ENCODE assay signal across 14 mouse cellular contexts in the genomic region with DNA sequence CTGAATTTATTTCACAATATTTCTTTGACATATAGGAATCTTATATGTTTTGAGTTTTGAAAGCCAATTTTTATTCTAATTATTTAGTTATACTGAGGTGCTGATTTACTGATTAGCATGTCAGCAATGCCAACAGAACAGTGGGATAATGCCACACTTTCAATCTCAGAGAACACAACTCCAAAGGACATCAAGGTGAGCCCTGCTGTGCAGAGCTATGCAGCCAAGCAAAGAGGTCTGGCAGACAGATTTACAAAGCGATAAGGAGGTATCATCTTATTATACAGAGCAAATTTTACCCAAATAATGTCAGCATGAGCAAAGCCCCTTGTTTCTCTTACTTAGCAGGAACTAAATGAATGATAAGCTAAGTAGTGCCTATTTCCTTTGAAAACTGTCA.
DNase-seq lines count a peak whose midpoint lies in the region; TF ChIP-seq lines count a peak whose summit lies in the region.
"Had no signal": no experiment of that assay in that cellular context is flagged by ENCODE, and none has a peak within 500 bp of the region (broad histone marks: within the 10 kb centered on the region; RNA-seq: fewer than 3 reads in every experiment).

No protein-coding gene starts in this region.

- no peak for TF ChIP-seq POLR2A in brain, embryonic 14.5 days (IDR thresholded peaks at IDR 0.05; ENCODE audit: borderline replicate concordance, extremely low read depth, insufficient read depth, insufficient read length, poor library complexity, severe bottlenecking)

- peak; percentile 11 for DNase-seq in cerebellum, adult 9-11 months
- no peak for DNase-seq in cerebellum, adult 11 months
- peak; percentile 37 to 40 for DNase-seq in cerebellum, postnatal 25 days
- DNase-seq in cerebellum, postnatal 4 days (ENCODE audit: low spot score in 2 of 2) = no peak
- peak; percentile 17 for DNase-seq in brain, embryonic 14.5 days (ENCODE audit: low read depth)
- DNase-seq in kidney, postnatal 36 days = no peak
- DNase-seq: adrenal gland, postnatal 10 days; adrenal gland, postnatal 36 days; B cell, adult 2 months; forebrain, postnatal 0 days; gastrocnemius, adult 2 months; gastrocnemius, postnatal 14 days; heart, adult 11 months; kidney, adult 2 months had no signal

- no peak for TF ChIP-seq CTCF in brain, embryonic 14.5 days (IDR thresholded peaks at IDR 0.05; ENCODE audit: borderline replicate concordance, extremely low read depth, insufficient read depth, insufficient read length)

Comparison
In these comparisons a context has a peak if more than half of its experiments do, and no peak if none do; other contexts are left out.
1. DNase-seq: peak in cerebellum, adult 9-11 months (single experiment), cerebellum, postnatal 25 days (2 of 2) and brain, embryonic 14.5 days (single experiment); none in cerebellum, adult 11 months (single experiment), cerebellum, postnatal 4 days (0 of 2) and kidney, postnatal 36 days (0 of 2).